In genomic region chr11:79717801-79718200, GRCm38 (mm10) we compare ENCODE assay signal across 26 mouse cellular contexts.
DNase-seq lines count a peak whose midpoint lies in the region; ATAC-seq and TF ChIP-seq lines count a peak whose summit lies in the region.
"Had no signal": no experiment of that assay in that cellular context is flagged by ENCODE, and none has a peak within 500 bp of the region (broad histone marks: within the 10 kb centered on the region; RNA-seq: fewer than 3 reads in every experiment).

No protein-coding gene starts in this region.

- H3K27ac ChIP-seq in layer of hippocampus, adult 2 months = peak overlapping the region; percentile 23; the same call in 1 of the 2 replicates
- no peak overlapping the region for H3K27ac ChIP-seq in CH12.LX (ENCODE audit: insufficient read depth, low read depth)
- H3K27ac ChIP-seq in limb, embryonic 14.5 days (replicated peaks; ENCODE audit: low read depth, low read length) = no peak overlapping the region
- no peak overlapping the region for H3K27ac ChIP-seq in midbrain, embryonic 16.5 days (ENCODE audit: low read length)
- H3K27ac ChIP-seq: heart, adult 2 months; hindbrain, embryonic 10.5 days; liver, embryonic 13.5 days; midbrain, embryonic 12.5 days had no signal

- no peak for ATAC-seq in limb, embryonic 14.5 days (ENCODE audit: low FRiP score, low read depth)
- no peak for ATAC-seq in midbrain, embryonic 16.5 days
- ATAC-seq: hindbrain, embryonic 16.5 days; intestine, embryonic 15.5 days had no signal

- TF ChIP-seq POLR2A in CH12.LX (IDR thresholded peaks at IDR 0.05; ENCODE audit: low read depth, low read length) = no peak
- no peak for TF ChIP-seq POLR2A in limb, embryonic 14.5 days (IDR thresholded peaks at IDR 0.05; ENCODE audit: borderline replicate concordance, extremely low read depth, insufficient read depth, insufficient read length)

- H3K4me3 ChIP-seq in layer of hippocampus, adult 2 months = no peak overlapping the region
- H3K4me3 ChIP-seq in CH12.LX (replicated peaks in 1 of 3; ENCODE audit: low read depth in 2 of 3, low read length in 2 of 3, poor library complexity in 1 of 3) = peak overlapping the region in 1 of 3 experiments; percentile 23
- no peak overlapping the region for H3K4me3 ChIP-seq in limb, embryonic 14.5 days (replicated peaks; ENCODE audit: low read length)
- H3K4me3 ChIP-seq in midbrain, embryonic 16.5 days (ENCODE audit: low read depth, low read length) = no peak overlapping the region
- H3K4me3 ChIP-seq: erythroblast, embryonic 14.5 days; heart, adult 2 months; hindbrain, embryonic 10.5 days; intestine, embryonic 15.5 days; liver, embryonic 13.5 days; megakaryocyte, embryonic 14.5 days; midbrain, embryonic 12.5 days had no signal

- in situ Hi-C loops in CH12.LX (cut with MboI; ENCODE audit: low pct_ligation_motif_present, low pct_unique_long_range_greater_than_20kb, low sequenced_read_pairs) = loop anchor here (5.0 kb wide), 1 partner anchor 74 kb away; no protein-coding TSS in a partner anchor

- dilution Hi-C loops in CH12.LX (cut with MboI; ENCODE audit: extremely low pct_ligation_motif_present, extremely low pct_unique_long_range_greater_than_20kb, low sequenced_read_pairs) = no loop called here

- H3K27me3 ChIP-seq in CH12.LX (replicated peaks) = no peaks in the 10 kb centered on the region
- peaks cover 5% of the 10 kb centered on the region; the same call in 1 of the 2 replicates for H3K27me3 ChIP-seq in limb, embryonic 14.5 days (ENCODE audit: control insufficient read depth, insufficient read depth, low read length)
- H3K27me3 ChIP-seq in midbrain, embryonic 16.5 days (ENCODE audit: control insufficient read depth, insufficient read depth, low read depth, low read length) = peaks cover 10% of the 10 kb centered on the region
- H3K27me3 ChIP-seq: intestine, embryonic 15.5 days had no signal

- peaks cover 21 to 90% of the 10 kb centered on the region in 2 experiments for H3K4me1 ChIP-seq in CH12.LX (ENCODE audit: control insufficient read depth in 1 of 2, insufficient read depth in 2 of 2)
- H3K4me1 ChIP-seq in limb, embryonic 14.5 days (ENCODE audit: control insufficient read depth, insufficient read depth, low read length) = peaks cover 15% of the 10 kb centered on the region
- no peaks in the 10 kb centered on the region for H3K4me1 ChIP-seq in midbrain, embryonic 16.5 days (ENCODE audit: control insufficient read depth, insufficient read depth, low read length)

- H3K4me2 ChIP-seq in CH12.LX (ENCODE audit: insufficient read depth, low read depth, poor library complexity, severe bottlenecking) = peak overlapping the region; percentile 78
- H3K4me2 ChIP-seq in limb, embryonic 14.5 days (replicated peaks; ENCODE audit: low read depth, low read length, severe bottlenecking) = no peak overlapping the region
- no peak overlapping the region for H3K4me2 ChIP-seq in midbrain, embryonic 16.5 days (ENCODE audit: low read length)
- H3K4me2 ChIP-seq: intestine, embryonic 15.5 days; liver, embryonic 13.5 days; midbrain, embryonic 12.5 days had no signal

- no peak for TF ChIP-seq RAD21 in CH12.LX (IDR thresholded peaks at IDR 0.05; ENCODE audit: low read depth, low read length)

- H3K36me3 ChIP-seq in CH12.LX (replicated peaks in 1 of 2; ENCODE audit: control insufficient read depth in 1 of 2, insufficient read depth in 1 of 2, low read length in 1 of 2) = peaks cover 0 to 49% of the 10 kb centered on the region in 2 experiments
- peaks cover 3% of the 10 kb centered on the region; the same call in 1 of the 2 replicates for H3K36me3 ChIP-seq in limb, embryonic 14.5 days (ENCODE audit: control insufficient read depth, insufficient read depth, low read length)
- H3K36me3 ChIP-seq in midbrain, embryonic 16.5 days (ENCODE audit: control insufficient read depth, insufficient read depth, low read length) = no peaks in the 10 kb centered on the region
- H3K36me3 ChIP-seq: G1E; hindbrain, embryonic 10.5 days; intestine, embryonic 15.5 days; liver, embryonic 13.5 days; midbrain, embryonic 12.5 days had no signal

- no peak for TF ChIP-seq EP300 in CH12.LX (IDR thresholded peaks at IDR 0.05; ENCODE audit: low read length)

- 0 out of 2 replicates have a peak overlapping the region, but pooled peaks have one; percentile 22 for H3K9ac ChIP-seq in CH12.LX (ENCODE audit: insufficient read depth, low read depth)
- 0 out of 2 replicates have a peak overlapping the region, but pooled peaks have one; percentile 16 for H3K9ac ChIP-seq in limb, embryonic 14.5 days (ENCODE audit: low read depth, low read length, severe bottlenecking)
- H3K9ac ChIP-seq in midbrain, embryonic 16.5 days (ENCODE audit: low read depth, low read length) = no peak overlapping the region
- H3K9ac ChIP-seq: intestine, embryonic 15.5 days; liver, embryonic 13.5 days; midbrain, embryonic 12.5 days had no signal

- 81% methylated on average over 7 of the region's 7 CpGs for whole genome bisulfite sequencing in limb, embryonic 14.5 days
- WGBS in midbrain, embryonic 16.5 days = 84% methylated on average over 6 of the region's 7 CpGs

- TF ChIP-seq CTCF in layer of hippocampus, adult 2 months (conservative IDR thresholded peaks at IDR 0.05) = no peak
- TF ChIP-seq CTCF in CH12.LX (conservative IDR thresholded peaks at IDR 0.05 in 1 of 2, IDR thresholded peaks at IDR 0.05 in 1 of 2; ENCODE audit: low read depth in 2 of 2, low read length in 2 of 2) = no peak

- no peaks in the 10 kb centered on the region for H3K79me2 ChIP-seq in CH12.LX (replicated peaks; ENCODE audit: control insufficient read depth, extremely low read depth, insufficient read depth, poor library complexity, severe bottlenecking)

- H3K9me3 ChIP-seq in CH12.LX (replicated peaks; ENCODE audit: low read length) = no peaks in the 10 kb centered on the region
- H3K9me3 ChIP-seq in limb, embryonic 14.5 days (ENCODE audit: control insufficient read depth, low read length) = no peaks in the 10 kb centered on the region
- H3K9me3 ChIP-seq in midbrain, embryonic 16.5 days (replicated peaks; ENCODE audit: control insufficient read depth, low read length, poor library complexity, severe bottlenecking) = no peaks in the 10 kb centered on the region
- H3K9me3 ChIP-seq: G1E; hindbrain, embryonic 10.5 days; intestine, embryonic 15.5 days; liver, embryonic 13.5 days; midbrain, embryonic 12.5 days had no signal

- DNase-seq in adrenal gland, adult 2 months = peak; percentile 68
- DNase-seq in adrenal gland, adult 18-20 months (ENCODE audit: low spot score in 2 of 2) = no peak
- DNase-seq in layer of hippocampus, adult 2 months (ENCODE audit: low spot score in 2 of 2) = no peak
- DNase-seq in layer of hippocampus, adult 18-20 months (ENCODE audit: low spot score in 2 of 2) = no peak
- no peak for DNase-seq in CH12.LX (ENCODE audit: extremely low read depth)
- DNase-seq in limb, embryonic 14.5 days (ENCODE audit: low spot score) = no peak
- no peak for DNase-seq in frontal cortex, postnatal 36 days (ENCODE audit: low spot score in 2 of 2)
- DNase-seq: cerebellum, adult 2 months; cerebellum, postnatal 14 days; heart, adult 2 months; heart, postnatal 14 days; kidney, adult 2 months; kidney, postnatal 36 days; layer of hippocampus, postnatal 36 days; liver, embryonic 13.5 days; lung, adult 18-20 months; thymus, adult 2 months; thymus, postnatal 36 days had no signal

TF ChIP-seq in CH12.LX, 34 proteins besides CTCF, POLR2A, EP300 and RAD21:
- TF ChIP-seq ZNF384 (IDR thresholded peaks at IDR 0.05; ENCODE audit: low read depth, low read length) (no peak), NELFE (IDR thresholded peaks at IDR 0.05; ENCODE audit: low read depth, low read length) (no peak), GABPA (IDR thresholded peaks at IDR 0.05; ENCODE audit: insufficient replicate concordance, low read depth, low read length) (no peak), CHD1 (IDR thresholded peaks at IDR 0.05; ENCODE audit: low read depth, low read length) (no peak), ELF1 (IDR thresholded peaks at IDR 0.05; ENCODE audit: low read depth, low read length) (no peak), SMC3 (IDR thresholded peaks at IDR 0.05; ENCODE audit: low read depth, low read length) (no peak), USF2 (conservative IDR thresholded peaks at IDR 0.05; ENCODE audit: low read depth, low read length) (no peak), CHD2 (IDR thresholded peaks at IDR 0.05; ENCODE audit: low read length) (no peak)
